Mouse (Mus musculus) thymus, postnatal 4 days (tissue): ENCODE measurements at regions not wholly inside any gene's neighbourhood (a gene's known extent, or its start where the extent isn't known, plus 50 kb on each side); places are given as distances from the start of the nearest gene placed in this dataset.

Source experiments
- DNase-seq: peaks from one replicate; pipeline ENCODE4 v3.0.0; 2021

GRCm38 (mm10) chr12:110332616-110333154 lies 53.8 kb downstream of the Dio3 start:
- DNase-seq, result no peak

GRCm38 (mm10) chr12:110334609-110335008 lies 55.7 kb downstream of the Dio3 start:
- DNase-seq, result no peak

GRCm38 (mm10) chr12:110344280-110344827 lies 65.5 kb downstream of the Dio3 start:
- no peak for DNase-seq

GRCm38 (mm10) chr12:110349621-110350020 lies 70.8 kb downstream of the Dio3 start:
- DNase-seq, result no peak

GRCm38 (mm10) chr12:110355851-110356250 lies 77.0 kb downstream of the Dio3 start:
- DNase-seq, result no peak

- DNase-seq, result no peak
These were observed 79.8 kb upstream of the Ppp2r5c start for GRCm38 (mm10) chr12:110367102-110367501.

GRCm38 (mm10) chr12:110367822-110368221 lies 79.1 kb upstream of the Ppp2r5c start:
- no peak for DNase-seq

GRCm38 (mm10) chr12:110371886-110372690 lies 74.8 kb upstream of the Ppp2r5c start:
- no peak for DNase-seq

GRCm38 (mm10) chr12:110372986-110373385 lies 73.9 kb upstream of the Ppp2r5c start:
- no peak for DNase-seq

- DNase-seq, result peak; percentile 84
These were observed 73.4 kb upstream of the Ppp2r5c start for GRCm38 (mm10) chr12:110373408-110374065.

GRCm38 (mm10) chr12:110375139-110375538 lies 71.8 kb upstream of the Ppp2r5c start:
- DNase-seq, result no peak

GRCm38 (mm10) chr12:110376062-110376837 lies 70.7 kb upstream of the Ppp2r5c start:
- peak; percentile 58 for DNase-seq

- no peak for DNase-seq
These were observed 70.1 kb upstream of the Ppp2r5c start for GRCm38 (mm10) chr12:110376838-110377150.

- DNase-seq, result no peak
These were observed 69.6 kb upstream of the Ppp2r5c start for GRCm38 (mm10) chr12:110377306-110377705.

- peak; percentile 72 for DNase-seq
These were observed 69.2 kb upstream of the Ppp2r5c start for GRCm38 (mm10) chr12:110377734-110378133.

- DNase-seq, result no peak
These were observed 68.6 kb upstream of the Ppp2r5c start for GRCm38 (mm10) chr12:110378302-110378701.

- DNase-seq, result no peak
These were observed 67.2 kb upstream of the Ppp2r5c start for GRCm38 (mm10) chr12:110379721-110380120.

- DNase-seq, result no peak
These were observed 65.8 kb upstream of the Ppp2r5c start for GRCm38 (mm10) chr12:110380831-110381750.

- no peak for DNase-seq
These were observed 61.9 kb upstream of the Ppp2r5c start for GRCm38 (mm10) chr12:110385031-110385430.

- no peak for DNase-seq
These were observed 60.9 kb upstream of the Ppp2r5c start for GRCm38 (mm10) chr12:110385801-110386599.

- DNase-seq, result no peak
These were observed 59.9 kb upstream of the Ppp2r5c start for GRCm38 (mm10) chr12:110387056-110387455.
